Mouse (Mus musculus): ENCODE results near the gene Gm14139. TPM values are rescaled to one million over a fixed set of nuclear protein-coding genes. Genes with fewer than 3 reads are reported as not detected.

Gm14139 gene
- polyA plus RNA-seq, 1 experiment = not detected

Other genes starting within 250 kb of the Gm14139 start
- gene Zfp120, start 45.0 kb upstream of the Gm14139 start, polyA plus RNA-seq (2012) = not detected in 2 replicates
- not detected in 2 replicates for gene Gm10770, start 2.1 kb upstream of the Gm14139 start, polyA plus RNA-seq (2012)
- gene Zfp937, start 36.3 kb downstream of the Gm14139 start, polyA plus RNA-seq (2012) = not detected in 2 replicates
- gene Gm21994, start 73.8 kb downstream of the Gm14139 start, polyA plus RNA-seq (2012) = not detected in 2 replicates
- gene Gm14124, start 75.8 kb downstream of the Gm14139 start, polyA plus RNA-seq (2012) = not detected in 2 replicates
- gene Gm10130, start 141.9 kb downstream of the Gm14139 start, polyA plus RNA-seq (2012) = not detected in 2 replicates
- not detected in 2 replicates for gene 3300002I08Rik, start 181.0 kb downstream of the Gm14139 start, polyA plus RNA-seq (2012)